In genomic region chr15:77359486-77359885, GRCm38 (mm10) we compare ENCODE assay signal across 8 mouse cellular contexts. TPM values are rescaled to one million over a fixed set of nuclear protein-coding genes. Genes with fewer than 3 reads are reported as not detected.
DNase-seq lines count a peak whose midpoint lies in the region; ATAC-seq lines count a peak whose summit lies in the region.

No protein-coding gene starts in this region.

- H3K36me3 ChIP-seq in forebrain, embryonic 11.5 days (ENCODE audit: control insufficient read depth, insufficient read depth, low read length) = no peaks in the 10 kb centered on the region
- H3K36me3 ChIP-seq in hindbrain, embryonic 12.5 days = no peaks in the 10 kb centered on the region

- 0 out of 2 replicates have a peak, but pooled peaks cover 2% of the 10 kb centered on the region for H3K27me3 ChIP-seq in forebrain, embryonic 11.5 days (ENCODE audit: control insufficient read depth, insufficient read depth, low read length)
- no peaks in the 10 kb centered on the region for H3K27me3 ChIP-seq in hindbrain, embryonic 12.5 days

- no peak overlapping the region for H3K27ac ChIP-seq in forebrain, embryonic 11.5 days (ENCODE audit: low read depth, low read length)
- peak overlapping the region; percentile 85 for H3K27ac ChIP-seq in hindbrain, embryonic 12.5 days

- DNase-seq in adrenal gland, postnatal 14 days = peak; percentile 40
- DNase-seq in adrenal gland, postnatal 4 days (ENCODE audit: low spot score in 2 of 2) = no peak
- DNase-seq in forebrain, embryonic 11.5 days (ENCODE audit: low spot score) = no peak
- no peak for DNase-seq in spleen, postnatal 14 days (ENCODE audit: low spot score in 2 of 2)
- no peak for DNase-seq in layer of hippocampus, postnatal 25 days (ENCODE audit: extremely low spot score in 1 of 2, low spot score in 1 of 2)

- peaks cover 30% of the 10 kb centered on the region for H3K4me1 ChIP-seq in forebrain, embryonic 11.5 days (replicated peaks; ENCODE audit: control insufficient read depth, insufficient read depth, low read length)
- peaks cover 61% of the 10 kb centered on the region for H3K4me1 ChIP-seq in hindbrain, embryonic 12.5 days

- WGBS in forebrain, embryonic 11.5 days = 70% methylated on average over 9 of the region's 9 CpGs
- 61% methylated on average over 9 of the region's 9 CpGs for WGBS in hindbrain, embryonic 12.5 days

- no peaks in the 10 kb centered on the region for H3K9me3 ChIP-seq in forebrain, embryonic 11.5 days (ENCODE audit: control insufficient read depth, low read length)
- H3K9me3 ChIP-seq in hindbrain, embryonic 12.5 days (replicated peaks) = no peaks in the 10 kb centered on the region

- peak overlapping the region; percentile 70; the same call in 1 of the 2 replicates for H3K9ac ChIP-seq in forebrain, embryonic 11.5 days (ENCODE audit: low read length)
- H3K9ac ChIP-seq in hindbrain, embryonic 12.5 days = peak overlapping the region; percentile 66; the same call in 1 of the 2 replicates

- H3K4me3 ChIP-seq in forebrain, embryonic 11.5 days (ENCODE audit: low read depth, low read length) = no peak overlapping the region
- H3K4me3 ChIP-seq in hindbrain, embryonic 12.5 days = no peak overlapping the region

- ATAC-seq in forebrain, embryonic 11.5 days (replicated peaks; ENCODE audit: low FRiP score) = no peak
- no peak for ATAC-seq in hindbrain, embryonic 12.5 days (ENCODE audit: low FRiP score)
- peak; percentile 64; the same call in 1 of the 2 replicates for ATAC-seq in megakaryocyte, adult 5-6 weeks (ENCODE audit: poor library complexity, severe bottlenecking)
- ATAC-seq in CD4-positive, CD25-positive, alpha-beta regulatory T cell, adult 4 months = no peak

- no peak overlapping the region for H3K4me2 ChIP-seq in forebrain, embryonic 11.5 days (ENCODE audit: low read depth, low read length, severe bottlenecking)
- peak overlapping the region; percentile 50 for H3K4me2 ChIP-seq in hindbrain, embryonic 12.5 days (replicated peaks)

RNA-seq across cellular contexts. Expression of gene Apol7a, which starts 39.4 kb away (rescaled TPM):
- 0.41 and 4.8 TPM in 2 replicates for total RNA-seq in adrenal gland, postnatal 14 days (2021)
- total RNA-seq in adrenal gland, postnatal 4 days (2021) = 1 to 10 TPM in 1 of 2 experiments, not detected in 1; 2.5 TPM
- polyA plus RNA-seq in forebrain, embryonic 11.5 days (2014; fragmentation: Nextera tagmentation; extraction: Ambion mirVana) = not detected in 2 replicates
- not detected in 2 replicates for polyA plus RNA-seq in hindbrain, embryonic 12.5 days (2016; fragmentation: Nextera tagmentation; extraction: Ambion mirVana)
- not detected in 2 replicates for total RNA-seq in megakaryocyte, adult 5-6 weeks (2015)
- not detected in 2 replicates for total RNA-seq in megakaryocyte, adult 5-6 weeks (2017)
- not detected for polyA plus RNA-seq in CD4-positive, CD25-positive, alpha-beta regulatory T cell, adult 4 months (2017; shearing (Covaris generic))
- not detected for total RNA-seq in layer of hippocampus, postnatal 25 days (2021)

RNA-seq across cellular contexts. Expression of gene Apol9a, which starts 51.4 kb away (rescaled TPM):
- 0.23 and 0.85 TPM in 2 replicates for total RNA-seq in adrenal gland, postnatal 14 days (2021)
- total RNA-seq in adrenal gland, postnatal 4 days (2021) = under 1 TPM; 0.23 to 0.45 TPM
- not detected in 2 replicates for polyA plus RNA-seq in forebrain, embryonic 11.5 days (2014; fragmentation: Nextera tagmentation; extraction: Ambion mirVana)
- polyA plus RNA-seq in hindbrain, embryonic 12.5 days (2016; fragmentation: Nextera tagmentation; extraction: Ambion mirVana) = not detected in 2 replicates
- not detected in 2 replicates for total RNA-seq in megakaryocyte, adult 5-6 weeks (2015)
- total RNA-seq in megakaryocyte, adult 5-6 weeks (2017) = 0.04 TPM in 1 of 2 replicates, not detected in the other
- polyA plus RNA-seq in CD4-positive, CD25-positive, alpha-beta regulatory T cell, adult 4 months (2017; shearing (Covaris generic)) = 10 to 100 TPM; 11.0 to 17.0 TPM
- total RNA-seq in layer of hippocampus, postnatal 25 days (2021) = not detected

RNA-seq across cellular contexts. Expression of gene Rbfox2, which starts 52.7 kb away (rescaled TPM):
- total RNA-seq in adrenal gland, postnatal 14 days (2021) = 51.4 and 54.9 TPM in 2 replicates
- total RNA-seq in adrenal gland, postnatal 4 days (2021) = 100 to 1,000 TPM; 102 to 104 TPM
- 68.2 and 77.6 TPM in 2 replicates for polyA plus RNA-seq in forebrain, embryonic 11.5 days (2014; fragmentation: Nextera tagmentation; extraction: Ambion mirVana)
- polyA plus RNA-seq in hindbrain, embryonic 12.5 days (2016; fragmentation: Nextera tagmentation; extraction: Ambion mirVana) = 156 and 166 TPM in 2 replicates
- 0.13 TPM in 1 of 2 replicates, not detected in the other for total RNA-seq in megakaryocyte, adult 5-6 weeks (2015)
- total RNA-seq in megakaryocyte, adult 5-6 weeks (2017) = 0.12 and 0.51 TPM in 2 replicates
- polyA plus RNA-seq in CD4-positive, CD25-positive, alpha-beta regulatory T cell, adult 4 months (2017; shearing (Covaris generic)) = not detected
- total RNA-seq in layer of hippocampus, postnatal 25 days (2021) = 100 to 1,000 TPM; 220 to 233 TPM

Comparison
In these comparisons a context has a peak if more than half of its experiments do, and no peak if none do; other contexts are left out.
1. RNA of gene Rbfox2, which starts 52.7 kb away (total RNA-seq): 220 to 233 TPM in layer of hippocampus, postnatal 25 days, 102 to 104 TPM in adrenal gland, postnatal 4 days and 51.4 to 54.9 TPM in adrenal gland, postnatal 14 days; 0.12 to 0.51 TPM in megakaryocyte, adult 5-6 weeks; every median in the first group is over 10 times any median in the second.